Mouse (Mus musculus) embryo, embryonic 11 days (tissue): ENCODE results near the gene Vmn2r85.
"Not testable (repeated sequence)": the region's sequence is repeated elsewhere in the genome, so short reads cannot be mapped to it uniquely, and the experiment has no call there.

ENCODE experiments used
- DNase-seq: peaks from one replicate; pipeline ENCODE4 v3.0.0-alpha.2; 2015

Gene Vmn2r85

DNA sequence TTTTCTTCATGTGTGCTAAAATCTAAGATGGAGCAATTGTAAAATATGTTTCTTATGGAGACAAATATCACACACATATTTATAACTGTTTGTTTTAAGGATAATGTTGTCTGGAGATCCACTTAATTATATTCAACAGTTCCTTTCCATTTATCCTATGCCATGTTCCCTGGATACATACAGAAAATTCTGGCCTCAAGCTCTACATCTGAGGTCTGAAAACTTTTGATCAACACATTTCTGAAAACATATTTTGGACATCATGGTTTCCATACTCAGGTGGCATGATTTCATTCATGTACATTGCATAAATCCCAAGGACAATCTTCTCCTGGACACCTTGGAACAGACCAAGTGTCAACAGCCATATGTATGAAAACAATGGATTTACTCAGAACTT lies at the start of gene Vmn2r85:
TSS of gene Vmn2r85 (minus strand) at position 101 of the 400 bp plus-strand sequence.
- not testable (repeated sequence) for DNase-seq

DNA sequence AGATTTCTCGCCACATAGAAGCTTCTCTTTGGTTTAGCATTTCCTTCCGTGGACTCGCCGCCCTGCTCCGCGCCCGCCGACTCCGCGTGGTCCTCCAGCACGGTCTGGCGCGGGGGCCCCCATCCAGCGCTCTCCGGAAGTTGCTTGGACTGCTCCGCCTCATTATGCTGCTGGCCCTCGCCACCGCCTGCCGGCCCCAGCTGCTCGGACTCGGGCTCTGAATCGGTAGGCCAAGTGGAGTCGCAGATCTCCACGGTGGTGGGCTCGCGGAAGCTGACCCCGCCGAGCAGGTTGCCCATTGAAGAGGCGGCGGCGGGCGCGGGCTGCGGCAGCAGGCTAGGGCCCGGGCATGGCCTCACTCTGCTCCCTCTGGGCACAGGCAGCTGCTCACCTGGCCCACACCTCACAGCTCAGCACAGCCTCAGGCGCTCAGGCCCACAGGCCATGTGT lies 40.8 kb upstream of the Vmn2r85 start:
- DNase-seq: peak; percentile 83

DNA sequence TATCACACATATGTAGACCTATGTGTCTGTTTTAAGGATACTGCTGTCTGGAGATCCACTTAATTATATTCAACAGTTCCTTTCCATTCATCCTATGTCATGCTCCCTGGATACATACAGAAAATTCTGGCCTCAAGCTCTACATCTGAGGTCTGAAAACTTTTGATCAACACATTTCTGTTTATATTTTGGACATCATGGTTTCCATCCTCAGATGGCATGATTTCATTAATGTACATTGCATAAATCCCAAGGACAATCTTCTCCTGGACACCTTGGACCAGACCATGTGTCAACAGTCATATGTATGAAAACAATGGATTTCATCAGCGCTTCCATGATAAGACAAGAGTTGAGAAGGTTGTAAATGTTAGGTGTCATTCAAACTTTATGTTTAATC lies 26.4 kb upstream of the Vmn2r85 start, which contains the start of gene Vmn2r86:
TSS of gene Vmn2r86 (minus strand) at position 101 of the 400 bp plus-strand sequence.
- DNase-seq: not testable (repeated sequence)

DNA sequence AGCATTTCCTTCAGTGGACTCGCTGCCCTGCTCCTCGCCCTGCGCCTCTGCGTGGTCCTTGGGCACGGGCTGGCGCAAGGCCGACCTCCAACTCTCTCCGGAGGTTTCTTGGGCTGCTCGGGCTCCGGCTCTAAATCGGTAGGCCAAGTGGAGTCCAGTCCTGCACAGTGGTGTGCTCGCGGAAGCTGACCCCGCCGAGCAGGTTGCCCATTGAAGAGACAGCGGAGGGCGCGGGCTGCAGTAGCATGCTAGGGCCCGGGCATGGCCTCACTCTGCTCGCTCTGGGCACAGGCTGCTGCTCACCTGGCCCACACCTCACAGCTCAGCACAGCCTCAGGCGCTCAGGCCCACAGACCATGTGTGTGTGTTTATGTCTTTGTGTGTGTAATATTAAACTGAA lies 15.3 kb upstream of the Vmn2r85 start:
- no peak for DNase-seq

DNA sequence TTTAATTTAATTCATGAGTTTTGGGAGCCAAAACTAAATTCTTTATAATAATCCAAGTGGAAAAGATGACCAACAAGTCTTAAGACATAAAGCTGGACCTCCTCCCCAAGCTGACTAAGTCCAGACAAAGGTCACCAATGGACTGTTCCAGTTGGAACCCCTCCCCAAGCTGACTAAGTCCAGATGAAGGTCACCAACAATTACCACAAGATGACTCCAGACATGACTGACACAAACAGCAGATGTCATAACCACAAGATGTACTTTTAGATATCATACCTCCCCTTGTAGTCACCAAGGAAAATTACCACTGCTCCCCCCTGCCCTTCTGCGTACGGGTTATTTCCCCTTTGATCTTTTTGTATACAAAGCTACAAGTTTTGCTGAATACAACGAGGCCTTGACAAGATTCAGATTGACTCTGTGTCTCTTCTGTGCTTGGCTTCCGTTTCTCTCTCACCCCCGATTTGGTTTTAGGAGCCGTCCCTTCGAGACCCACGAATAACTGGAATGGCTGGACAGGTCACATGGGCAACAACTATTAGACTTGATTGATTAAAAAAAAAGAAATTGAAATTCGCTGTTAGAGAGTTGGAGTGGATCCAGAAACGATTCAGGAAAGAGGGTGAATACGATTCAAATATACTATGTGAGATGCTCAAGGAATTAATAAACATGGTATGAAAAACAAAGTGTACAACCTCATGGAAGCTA lies 4.8 kb upstream of the Vmn2r85 start:
- not testable (repeated sequence) for DNase-seq

DNA sequence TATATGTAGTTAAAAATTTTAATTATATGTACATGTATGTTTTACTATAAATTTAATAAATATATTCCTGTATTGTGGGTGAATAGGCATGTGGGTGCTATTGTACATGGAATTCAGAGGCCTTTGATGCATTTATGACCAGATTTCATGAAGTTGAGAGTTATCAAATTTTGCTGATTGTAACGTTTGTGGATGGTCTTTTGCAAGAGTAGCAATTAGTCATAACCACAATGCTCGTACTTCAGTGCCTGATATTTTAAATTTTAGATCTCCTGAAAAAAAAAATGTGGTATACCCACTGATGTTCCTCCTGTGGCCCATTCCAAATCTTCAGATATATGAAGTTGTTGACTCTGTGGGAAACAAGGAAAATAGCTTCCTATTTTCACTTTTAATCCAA lies 7.1 kb downstream of the Vmn2r85 start:
- not testable (repeated sequence) for DNase-seq

DNA sequence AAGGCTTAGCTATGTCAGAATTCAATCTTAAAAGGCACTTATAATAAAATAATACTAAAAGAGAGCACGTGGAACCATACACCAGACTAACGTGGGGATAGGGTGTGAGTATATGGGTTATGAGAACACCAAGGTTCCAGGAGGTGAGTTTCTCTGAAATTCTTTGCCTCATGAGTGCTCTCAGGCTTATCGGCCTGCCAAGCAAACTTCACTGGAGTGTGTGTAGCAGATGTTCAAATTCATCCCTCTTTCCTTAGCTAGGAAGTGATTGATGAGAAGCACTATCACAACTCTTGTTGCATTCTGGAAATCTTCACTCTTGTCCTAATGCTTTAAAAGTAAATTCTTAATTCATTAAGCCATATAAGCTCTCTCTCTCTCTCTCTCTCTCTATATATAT lies 9.1 kb downstream of the Vmn2r85 start:
- no peak for DNase-seq

DNA sequence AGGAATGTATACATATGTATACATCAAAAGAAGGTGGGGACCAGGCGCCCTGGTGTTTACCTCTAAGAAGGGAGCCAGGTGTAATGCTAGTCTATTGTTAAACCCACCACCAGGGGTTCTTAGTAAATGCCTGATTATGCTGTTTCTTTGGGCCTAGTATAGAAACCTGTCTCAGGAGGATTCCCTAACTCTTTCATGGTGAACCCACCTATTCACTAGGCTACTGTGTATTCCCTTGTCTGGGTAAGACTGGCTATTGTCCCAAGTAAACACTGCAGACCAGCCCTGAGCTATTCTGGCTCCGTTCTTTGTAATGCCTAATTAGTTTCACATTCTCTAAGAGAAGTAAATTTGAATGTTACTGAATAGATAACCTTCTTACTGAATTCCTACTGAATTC lies 9.5 kb downstream of the Vmn2r85 start:
- DNase-seq: not testable (repeated sequence)

DNA sequence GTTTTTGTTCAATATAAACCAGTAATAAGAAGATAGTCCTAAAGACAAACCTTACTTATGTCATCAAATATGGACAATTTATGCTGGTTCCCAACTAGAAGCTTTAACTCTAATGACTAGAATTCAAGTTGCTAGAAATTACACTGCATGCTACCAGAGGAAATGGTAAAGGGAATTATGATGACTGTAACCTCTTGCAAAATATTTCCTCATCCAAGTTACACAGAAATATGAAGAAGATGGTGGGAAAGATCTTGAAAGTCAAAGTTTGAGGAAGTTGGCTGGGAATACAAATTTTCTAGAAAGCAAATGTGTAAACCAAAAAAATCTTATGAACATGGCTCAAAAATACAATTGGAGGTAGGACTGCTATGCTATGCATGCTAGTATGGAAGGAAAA lies 13.2 kb downstream of the Vmn2r85 start:
- not testable (repeated sequence) for DNase-seq

DNA sequence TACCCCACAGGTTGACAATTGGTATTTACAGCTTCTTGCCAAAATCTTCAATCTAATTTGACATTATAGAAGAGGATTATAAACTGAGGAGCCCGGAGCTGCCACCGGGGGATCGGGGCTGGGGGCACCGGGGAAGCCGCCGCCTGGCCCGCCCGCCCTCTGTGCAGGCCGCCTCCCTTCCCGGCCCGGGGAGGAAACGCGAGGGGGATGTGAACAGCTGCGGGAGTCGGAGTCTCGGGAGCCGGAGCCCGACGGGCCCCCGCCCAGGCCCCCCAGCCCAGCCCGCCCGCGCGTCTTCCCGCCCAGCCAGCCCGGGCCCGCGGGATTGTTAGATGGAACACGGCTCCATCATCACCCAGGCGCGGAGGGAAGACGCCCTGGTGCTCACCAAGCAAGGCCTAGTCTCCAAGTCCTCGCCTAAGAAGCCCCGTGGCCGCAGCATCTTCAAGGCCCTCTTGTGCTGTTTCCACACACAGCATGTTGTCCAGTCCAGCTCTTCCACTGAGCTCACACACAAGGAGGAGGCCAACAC lies 17.3 kb downstream of the Vmn2r85 start:
- not testable (repeated sequence) for DNase-seq

DNA sequence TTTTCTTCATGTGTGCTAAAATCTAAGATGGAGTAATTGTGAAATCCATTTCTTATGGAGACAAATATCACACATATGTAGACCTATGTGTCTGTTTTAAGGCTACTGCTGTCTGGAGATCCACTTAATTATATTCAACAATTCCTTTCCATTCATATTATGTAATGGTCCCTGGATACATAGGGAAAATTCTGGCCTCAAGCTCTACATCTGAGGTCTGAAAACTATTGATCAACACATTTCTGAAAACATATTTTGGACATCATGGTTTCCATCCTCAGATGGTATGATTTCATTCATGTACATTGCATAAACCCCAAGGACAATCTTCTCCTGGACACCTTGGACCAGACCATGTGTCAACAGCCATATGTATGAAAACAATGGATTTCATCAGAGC lies 35.3 kb downstream of the Vmn2r85 start, which contains the start of gene Vmn2r84:
TSS of gene Vmn2r84 (minus strand) at position 101 of the 400 bp plus-strand sequence.
- DNase-seq: no peak

DNA sequence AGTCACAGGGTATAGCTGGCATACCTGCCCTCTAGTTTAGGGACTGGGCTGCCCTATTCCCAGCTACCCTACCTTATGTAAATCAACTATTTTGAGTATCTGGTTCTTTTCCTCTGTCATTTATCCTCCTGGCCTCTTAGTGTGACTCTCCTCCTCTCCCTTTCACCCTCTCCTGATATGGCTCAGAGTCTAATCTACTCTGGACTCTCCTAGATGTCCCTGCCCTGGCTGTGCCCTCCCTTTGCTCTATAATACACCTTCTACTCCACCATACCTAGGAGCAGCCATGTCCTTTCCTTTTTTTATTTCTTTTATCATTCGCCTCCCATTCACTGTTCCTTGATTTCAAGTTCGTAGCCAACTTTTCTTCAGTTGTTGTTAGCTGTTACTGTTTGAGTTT lies 54.4 kb downstream of the Vmn2r85 start:
- no peak for DNase-seq

DNA sequence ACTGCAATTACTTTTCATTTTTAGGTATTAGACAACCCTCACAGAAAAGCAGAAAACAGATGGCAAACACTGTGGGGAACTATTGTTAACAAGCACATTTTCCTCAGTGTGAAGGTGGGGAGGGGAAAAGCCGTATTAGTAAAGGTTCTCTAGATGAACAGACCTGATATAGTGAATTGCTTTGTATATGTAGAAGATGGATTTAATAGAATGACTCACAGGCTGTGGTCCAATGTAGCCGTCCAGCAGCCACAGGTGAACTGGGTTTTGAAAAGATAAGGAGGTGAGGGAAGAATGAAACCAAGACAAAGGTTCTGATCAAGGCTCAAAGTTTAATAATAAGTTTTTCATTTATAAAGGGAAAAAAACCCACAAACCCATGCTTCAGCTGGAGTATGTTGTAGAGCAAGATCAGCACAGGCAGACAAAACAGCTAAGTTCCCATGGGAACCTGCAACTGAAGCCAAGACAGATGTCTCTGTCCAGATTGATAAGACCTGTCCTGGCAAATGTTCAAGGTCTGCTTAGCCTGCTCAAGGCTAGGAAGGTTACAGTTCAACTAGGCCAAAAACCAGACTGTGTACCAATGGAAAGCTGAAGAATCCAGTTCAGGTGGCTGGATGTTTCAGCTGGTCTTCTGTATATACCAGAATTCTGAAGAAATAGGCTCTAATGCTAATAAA lies 56.9 kb downstream of the Vmn2r85 start:
- DNase-seq: no peak

DNA sequence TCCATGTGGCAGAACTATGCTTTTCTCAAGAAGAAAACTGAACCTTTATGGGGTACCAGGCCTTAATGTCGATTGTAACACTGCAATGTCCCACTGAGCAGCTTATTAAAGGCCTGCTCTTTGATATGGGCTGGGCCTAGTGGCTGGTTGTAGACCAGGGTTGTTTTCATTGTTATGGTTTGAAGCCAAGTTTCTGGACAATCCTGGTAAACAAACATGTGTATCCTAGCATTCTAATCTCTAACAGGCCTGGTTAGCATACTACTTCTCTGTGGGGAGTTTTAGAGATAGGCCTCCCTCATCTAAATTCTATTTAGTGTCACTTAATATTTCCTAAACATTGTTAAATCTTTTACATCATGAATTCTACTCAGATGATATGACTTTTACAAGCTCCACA lies 57.9 kb downstream of the Vmn2r85 start:
- DNase-seq: no peak

DNA sequence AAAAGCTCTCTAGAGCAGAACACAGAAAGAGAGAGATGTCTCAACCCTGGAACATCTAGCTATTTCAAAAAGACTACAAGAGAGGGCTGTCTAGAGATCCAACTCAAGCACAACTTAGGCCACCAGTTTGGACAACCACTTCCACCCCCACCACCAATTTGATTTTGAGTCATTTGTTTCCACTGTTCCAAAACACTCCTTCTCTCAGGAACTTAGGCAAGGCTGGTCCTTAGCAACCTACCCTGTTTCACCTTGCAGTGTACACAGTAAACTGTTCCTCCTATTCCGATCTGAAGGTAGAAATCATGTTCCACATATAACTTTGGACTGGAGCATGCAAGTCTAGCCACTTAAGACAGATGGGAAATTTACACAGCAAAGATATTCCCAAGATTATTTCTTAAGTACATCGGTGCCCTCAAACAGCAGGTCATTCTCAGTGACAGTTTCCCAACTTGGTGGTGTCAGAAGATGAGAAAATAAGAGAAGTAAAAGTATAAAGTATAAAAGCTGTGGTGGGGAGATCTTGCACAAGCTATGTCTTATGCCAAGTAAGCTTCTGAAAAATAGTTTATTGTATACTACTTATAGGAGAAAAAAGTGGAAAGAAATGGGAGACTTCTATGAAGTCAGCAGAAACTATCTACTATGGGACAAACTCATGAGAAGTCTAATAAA lies 59.4 kb downstream of the Vmn2r85 start:
- no peak for DNase-seq

DNA sequence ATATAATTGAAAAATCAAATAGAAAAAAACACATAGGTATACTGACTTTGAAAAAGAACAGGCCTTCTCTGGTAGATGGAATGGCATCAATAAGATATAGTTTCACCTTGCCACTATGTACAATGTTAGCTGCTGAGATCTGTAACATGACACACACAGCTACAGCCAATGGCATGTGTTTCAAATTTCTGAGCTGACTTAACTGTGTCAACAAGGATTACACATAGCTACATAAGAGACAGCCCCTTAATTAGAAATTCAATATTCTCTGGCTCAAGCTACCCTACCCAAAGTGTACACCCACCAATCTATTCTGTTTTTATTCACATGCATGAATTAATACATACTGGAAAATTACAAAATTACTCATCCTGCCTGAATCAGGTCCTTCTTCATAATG lies 61.1 kb downstream of the Vmn2r85 start:
- DNase-seq: no peak

DNA sequence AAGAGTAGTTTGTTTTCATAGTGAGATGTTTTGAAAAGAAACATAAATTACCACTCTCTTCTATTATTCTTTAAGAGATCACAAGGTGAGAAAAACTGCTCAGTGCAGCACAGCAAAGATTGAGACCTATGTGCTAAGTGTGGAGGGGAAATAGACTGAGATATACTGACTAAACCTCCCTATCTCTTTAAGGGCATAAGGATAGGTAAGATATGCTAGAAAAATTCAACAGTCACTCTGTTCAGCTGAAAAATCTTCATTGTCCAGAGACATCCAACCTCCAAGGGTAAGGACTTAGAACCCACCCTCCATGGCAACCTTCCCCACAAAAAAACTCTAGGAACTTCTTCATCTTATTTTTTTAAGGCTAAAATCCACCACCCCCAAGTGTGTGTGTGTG lies 64.7 kb downstream of the Vmn2r85 start:
- DNase-seq: no peak
